Mouse (Mus musculus) hindbrain, embryonic 13.5 days (tissue): ENCODE measurements around the gene Lmtk2. TPM values are rescaled to one million over a fixed set of nuclear protein-coding genes. Genes with fewer than 3 reads are reported as not detected.

Experiments
- ATAC-seq: fragments of 200-750 bp; cut with Nextera tagmentation; 2 replicates; pipeline ENCODE4 v1.8.0; 2017; ENCODE audit warnings: moderate TSS enrichment; ENCODE audit not compliant: low FRiP score
- H3K27ac ChIP-seq: fragments of 300-500 bp; sonication (generic); 2 replicates; pipeline ENCODE4 v1.5.1; 2015; ENCODE audit warnings: inconsistent platforms, mild to moderate bottlenecking, moderate library complexity
- H3K27me3 ChIP-seq: fragments of 300-500 bp; sonication (generic); 2 replicates; pipeline ENCODE4 v1.6.1; 2015; ENCODE audit warnings: mild to moderate bottlenecking, inconsistent platforms
- H3K36me3 ChIP-seq: fragments of 300-500 bp; sonication (generic); 2 replicates; pipeline ENCODE4 v1.6.1; 2015; ENCODE audit warnings: mild to moderate bottlenecking, inconsistent platforms
- H3K4me1 ChIP-seq: fragments of 300-500 bp; sonication (generic); replicated peaks from 2 replicates; pipeline ENCODE4 v1.6.1; 2015; ENCODE audit warnings: inconsistent platforms
- H3K4me2 ChIP-seq: fragments of 300-500 bp; sonication (generic); 2 replicates; pipeline ENCODE4 v1.6.1; 2015; ENCODE audit warnings: inconsistent platforms, mild to moderate bottlenecking, moderate library complexity
- H3K4me3 ChIP-seq: fragments of 300-500 bp; sonication (generic); 2 replicates; pipeline ENCODE4 v1.5.1; 2015; ENCODE audit warnings: mild to moderate bottlenecking, inconsistent platforms
- H3K9ac ChIP-seq: fragments of 300-500 bp; sonication (generic); 2 replicates; pipeline ENCODE4 v1.6.1; 2015; ENCODE audit warnings: mild to moderate bottlenecking, inconsistent platforms
- H3K9me3 ChIP-seq: fragments of 300-500 bp; sonication (generic); 2 replicates; pipeline ENCODE4 v1.6.1; 2016; ENCODE audit warnings: inconsistent platforms
- WGBS: fragments of 180-500 bp; shearing (Covaris S2); methylation state at CpG from one replicate; pipeline ENCODE4 v1.1.7; 2015; 5-methylcytosine and 5-hydroxymethylcytosine counted together
- polyA plus RNA-seq: library from polyadenylated mRNA; unstranded; fragments of >200 nt; fragmentation: Nextera tagmentation; extraction: Ambion mirVana; gene quantifications from 2 replicates; pipeline ENCODE4 v1.2.1, GENCODE M21; 2015

The Lmtk2 gene
- polyA plus RNA-seq = 7.2 and 7.5 TPM in 2 replicates

- Histone ChIP-seq H3K4me2 (peak within 1 kb of the TSS; percentile 63), H3K9me3 (no peaks in the 10 kb centered on the region), H3K4me3 (peak within 1 kb of the TSS; percentile 98), H3K27ac (peak within 1 kb of the TSS; percentile 96), H3K27me3 (0 out of 2 replicates have a peak, but pooled peaks cover 5% of the 10 kb centered on the region), H3K9ac (peak within 1 kb of the TSS; percentile 96), H3K36me3 (no peaks in the 10 kb centered on the region), H3K4me1 (peaks cover 24% of the 10 kb centered on the region)
- ATAC-seq = peak; percentile 100
- 0% methylated on average over 65 of the region's 90 CpGs for WGBS
Measured at GRCm38 (mm10) chr5:144100149-144100935, at the start of gene Lmtk2. Lmtk2 (plus strand) TSS chr5:144100436.

- no peak overlapping the region for H3K27ac ChIP-seq
- H3K27me3 ChIP-seq = no peaks in the 10 kb centered on the region
- no peak overlapping the region for H3K9ac ChIP-seq
- no peaks in the 10 kb centered on the region for H3K36me3 ChIP-seq
- no peak for ATAC-seq
- H3K4me1 ChIP-seq = peaks cover 5% of the 10 kb centered on the region
- no peaks in the 10 kb centered on the region for H3K9me3 ChIP-seq
- H3K4me3 ChIP-seq = no peak overlapping the region
- no peak overlapping the region for H3K4me2 ChIP-seq
Measured at GRCm38 (mm10) chr5:144051268-144051667, 49.0 kb upstream of the Lmtk2 start.

- WGBS = 34% methylated on average over 3 of the region's 3 CpGs
Measured at GRCm38 (mm10) chr5:144053450-144053849, 46.8 kb upstream of the Lmtk2 start.

DNA sequence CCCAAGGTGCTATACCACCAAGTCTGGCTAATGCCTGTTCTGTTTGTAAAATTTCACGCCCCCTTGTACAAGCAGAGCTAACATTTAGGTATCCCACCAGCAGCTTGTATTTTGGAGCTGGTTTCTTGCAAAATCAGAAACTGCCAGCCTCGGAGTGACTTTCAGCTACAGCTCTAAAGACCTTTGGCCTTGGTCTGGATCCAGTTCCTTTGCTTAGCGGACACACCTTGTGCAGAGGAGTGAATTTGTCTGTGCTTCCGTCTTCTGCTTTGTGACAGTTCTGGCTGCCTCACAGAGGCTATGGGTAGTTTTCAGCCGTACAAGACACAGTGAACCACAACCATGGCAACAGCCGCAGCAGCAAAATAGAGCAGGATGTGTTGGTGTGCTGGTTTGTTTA lies 45.9 kb upstream of the Lmtk2 start:
- Histone ChIP-seq H3K9ac (no peak overlapping the region), H3K4me2 (no peak overlapping the region), H3K27me3 (no peaks in the 10 kb centered on the region), H3K9me3 (no peaks in the 10 kb centered on the region), H3K4me3 (no peak overlapping the region), H3K27ac (no peak overlapping the region), H3K36me3 (no peaks in the 10 kb centered on the region), H3K4me1 (no peaks in the 10 kb centered on the region; the same call in 1 of the 2 replicates)
- 89% methylated on average over 6 of the region's 6 CpGs for WGBS
- ATAC-seq = no peak

More at GRCm38 (mm10) chr5:144053450-144053849, 46.8 kb upstream of the Lmtk2 start:
- Histone ChIP-seq H3K36me3 (no peaks in the 10 kb centered on the region), H3K4me1 (no peaks in the 10 kb centered on the region; the same call in 1 of the 2 replicates), H3K27ac (no peak overlapping the region), H3K4me3 (no peak overlapping the region), H3K9ac (no peak overlapping the region), H3K27me3 (no peaks in the 10 kb centered on the region), H3K9me3 (no peaks in the 10 kb centered on the region), H3K4me2 (no peak overlapping the region)
- no peak for ATAC-seq

GRCm38 (mm10) chr5:144064093-144064492 lies 36.1 kb upstream of the Lmtk2 start:
- Histone ChIP-seq H3K4me3 (no peak overlapping the region), H3K27me3 (no peaks in the 10 kb centered on the region), H3K4me2 (no peak overlapping the region), H3K9me3 (0 out of 2 replicates have a peak, but pooled peaks cover 5% of the 10 kb centered on the region), H3K9ac (no peak overlapping the region), H3K27ac (no peak overlapping the region), H3K4me1 (no peaks in the 10 kb centered on the region), H3K36me3 (no peaks in the 10 kb centered on the region)
- ATAC-seq = no peak
- 74% methylated on average over 5 of the region's 5 CpGs for WGBS

DNA sequence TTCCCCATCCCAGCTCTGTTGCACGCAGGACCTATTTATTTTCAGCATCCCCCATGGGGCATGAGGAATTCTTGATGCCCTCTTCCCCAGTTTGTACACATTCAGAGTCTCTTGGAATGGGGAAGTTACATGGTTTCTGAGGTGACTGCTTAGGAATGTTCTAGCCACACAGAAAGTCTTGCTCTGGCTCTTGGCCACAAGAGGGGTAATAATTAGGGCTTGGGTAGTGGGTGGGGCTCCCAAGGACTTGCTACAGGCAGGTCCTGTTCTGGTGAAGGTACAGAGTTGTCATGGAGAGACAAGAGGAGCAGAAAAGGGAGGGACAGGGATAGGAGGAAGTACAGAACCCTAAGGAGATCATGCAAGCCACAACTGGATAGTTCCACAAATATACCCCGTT lies 34.2 kb upstream of the Lmtk2 start:
- H3K27ac ChIP-seq = no peak overlapping the region
- WGBS = 90% methylated on average over 2 of the region's 2 CpGs
- H3K36me3 ChIP-seq = no peaks in the 10 kb centered on the region
- 0 out of 2 replicates have a peak, but pooled peaks cover 5% of the 10 kb centered on the region for H3K9me3 ChIP-seq
- H3K4me2 ChIP-seq = no peak overlapping the region
- H3K4me3 ChIP-seq = no peak overlapping the region
- ATAC-seq = no peak
- H3K4me1 ChIP-seq = no peaks in the 10 kb centered on the region
- H3K27me3 ChIP-seq = no peaks in the 10 kb centered on the region
- H3K9ac ChIP-seq = no peak overlapping the region

DNA sequence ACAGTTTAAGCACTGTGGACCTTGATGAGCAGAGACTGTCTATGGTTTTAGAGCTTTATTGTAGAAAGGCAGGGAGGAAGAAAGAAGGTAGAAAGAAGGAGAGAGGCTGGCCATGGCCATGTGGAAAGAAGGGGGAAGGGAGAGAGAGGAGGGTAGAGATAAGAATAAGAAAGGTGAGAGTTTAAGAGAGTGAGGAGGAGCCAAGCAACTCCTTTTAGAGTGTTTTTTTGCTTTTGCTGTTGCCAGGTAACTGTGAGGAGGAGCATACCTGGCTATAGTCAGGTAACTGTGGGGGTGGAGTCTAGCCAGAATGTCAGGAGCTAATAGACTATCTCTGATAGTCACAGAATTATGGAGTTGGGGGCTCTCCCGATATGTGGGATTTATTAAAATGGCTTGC lies 30.2 kb upstream of the Lmtk2 start:
- Histone ChIP-seq H3K9me3 (0 out of 2 replicates have a peak, but pooled peaks cover 5% of the 10 kb centered on the region), H3K36me3 (no peaks in the 10 kb centered on the region), H3K27me3 (no peaks in the 10 kb centered on the region), H3K9ac (no peak overlapping the region), H3K27ac (no peak overlapping the region), H3K4me3 (no peak overlapping the region), H3K4me1 (no peaks in the 10 kb centered on the region), H3K4me2 (no peak overlapping the region)
- 95% methylated on average over 1 of the region's 1 CpGs for WGBS
- no peak for ATAC-seq

DNA sequence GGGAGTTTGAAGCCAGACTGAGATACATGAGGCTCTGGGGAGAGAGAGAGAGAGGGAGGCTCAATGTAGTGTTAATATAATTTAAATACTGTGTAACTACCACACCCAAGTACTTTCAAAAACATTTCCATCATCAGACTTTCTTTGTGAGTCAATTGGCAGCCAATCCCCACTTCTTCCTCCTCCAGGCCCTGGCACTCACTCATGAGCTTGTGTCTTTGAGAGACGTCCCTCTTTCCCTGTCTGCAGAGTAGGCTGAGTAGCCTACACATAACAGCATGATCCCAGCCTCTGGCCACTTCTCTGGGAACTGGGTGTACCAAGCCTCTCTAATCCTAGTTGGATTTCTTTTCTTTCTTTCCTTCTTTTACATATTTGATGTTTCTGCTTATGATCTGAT lies 29.0 kb upstream of the Lmtk2 start:
- 46% methylated on average over 1 of the region's 1 CpGs for WGBS
- H3K4me3 ChIP-seq = no peak overlapping the region
- H3K9ac ChIP-seq = no peak overlapping the region
- no peak for ATAC-seq
- H3K4me2 ChIP-seq = no peak overlapping the region
- H3K27ac ChIP-seq = no peak overlapping the region
- H3K4me1 ChIP-seq = no peaks in the 10 kb centered on the region
- H3K36me3 ChIP-seq = no peaks in the 10 kb centered on the region
- 0 out of 2 replicates have a peak, but pooled peaks cover 5% of the 10 kb centered on the region for H3K9me3 ChIP-seq
- no peaks in the 10 kb centered on the region for H3K27me3 ChIP-seq

- H3K4me3 ChIP-seq = no peak overlapping the region
- H3K27ac ChIP-seq = no peak overlapping the region
- 69% methylated on average over 1 of the region's 1 CpGs for WGBS
- no peaks in the 10 kb centered on the region for H3K9me3 ChIP-seq
- no peaks in the 10 kb centered on the region for H3K27me3 ChIP-seq
- no peaks in the 10 kb centered on the region for H3K36me3 ChIP-seq
- ATAC-seq = no peak
- H3K4me1 ChIP-seq = 0 out of 2 replicates have a peak, but pooled peaks cover 4% of the 10 kb centered on the region
- no peak overlapping the region for H3K9ac ChIP-seq
- no peak overlapping the region for H3K4me2 ChIP-seq
Measured at GRCm38 (mm10) chr5:144077541-144077940, 22.7 kb upstream of the Lmtk2 start.

DNA sequence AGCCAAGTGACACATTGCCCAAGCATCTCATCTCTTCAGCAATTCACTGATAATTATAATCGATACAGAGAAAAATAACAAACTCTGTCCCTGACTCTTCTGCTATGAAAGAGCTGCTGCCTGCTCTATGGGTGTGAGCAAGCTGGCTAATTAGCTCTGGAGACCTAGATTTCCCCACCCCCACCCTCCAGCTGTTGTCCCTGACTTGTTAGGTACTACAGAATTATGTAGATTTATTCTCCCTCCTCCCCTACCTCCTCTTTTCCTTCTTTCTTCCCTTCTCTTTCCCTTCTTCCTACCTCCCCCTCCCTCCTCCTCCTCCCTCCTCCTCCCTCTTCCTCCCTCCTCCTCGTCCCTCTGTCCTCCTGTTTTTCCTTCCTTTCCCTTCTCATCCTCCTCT lies 19.4 kb upstream of the Lmtk2 start:
- no peak for ATAC-seq
- whole genome bisulfite sequencing = 60% methylated on average over 2 of the region's 2 CpGs
- Histone ChIP-seq H3K9ac (no peak overlapping the region), H3K4me3 (no peak overlapping the region), H3K27ac (no peak overlapping the region), H3K4me1 (0 out of 2 replicates have a peak, but pooled peaks cover 4% of the 10 kb centered on the region), H3K9me3 (no peaks in the 10 kb centered on the region), H3K36me3 (no peaks in the 10 kb centered on the region), H3K27me3 (no peaks in the 10 kb centered on the region), H3K4me2 (no peak overlapping the region)

DNA sequence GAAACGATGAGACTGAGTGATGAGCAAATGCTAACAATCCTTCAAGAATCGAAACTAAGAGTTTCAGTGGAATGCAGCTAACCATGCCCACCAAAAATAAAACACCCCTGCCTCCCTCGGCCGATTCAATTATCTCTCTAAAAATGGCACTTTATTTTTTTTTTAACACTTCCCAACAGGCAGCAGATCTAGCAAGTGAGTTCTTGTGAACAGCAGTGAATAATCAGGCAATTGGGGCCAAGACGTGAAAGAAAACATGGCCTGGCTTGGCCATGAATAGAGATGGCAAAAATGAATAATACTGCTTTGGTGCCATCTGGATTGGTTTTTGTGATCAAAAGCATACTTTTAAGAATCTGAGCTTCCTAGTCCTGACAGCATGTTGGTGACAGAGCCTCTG lies 18.2 kb upstream of the Lmtk2 start:
- 94% methylated on average over 5 of the region's 5 CpGs for WGBS
- Histone ChIP-seq H3K27ac (no peak overlapping the region), H3K4me3 (no peak overlapping the region), H3K4me1 (0 out of 2 replicates have a peak, but pooled peaks cover 4% of the 10 kb centered on the region), H3K9ac (no peak overlapping the region), H3K27me3 (no peaks in the 10 kb centered on the region), H3K4me2 (no peak overlapping the region), H3K9me3 (no peaks in the 10 kb centered on the region), H3K36me3 (no peaks in the 10 kb centered on the region)
- no peak for ATAC-seq

DNA sequence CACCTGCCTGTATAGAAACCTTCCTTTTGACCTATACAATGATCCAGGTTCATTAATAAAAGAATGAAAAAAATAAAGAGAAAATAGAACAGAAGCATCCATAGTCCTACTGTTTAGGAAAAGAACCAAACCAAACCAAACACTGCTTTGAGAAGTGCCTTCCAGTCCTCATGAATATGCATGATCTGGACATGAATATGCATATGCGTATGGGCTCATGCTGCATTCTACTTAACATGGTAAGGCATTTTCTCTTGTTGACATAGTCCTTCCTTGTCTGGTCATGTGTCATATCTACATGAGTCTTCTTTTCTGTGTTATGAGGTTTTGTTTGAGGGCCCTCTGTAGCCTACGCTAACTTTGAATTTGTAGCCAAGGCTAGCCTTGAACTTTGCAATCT lies 16.7 kb upstream of the Lmtk2 start:
- Histone ChIP-seq H3K27me3 (no peaks in the 10 kb centered on the region), H3K9me3 (no peaks in the 10 kb centered on the region), H3K4me1 (0 out of 2 replicates have a peak, but pooled peaks cover 4% of the 10 kb centered on the region), H3K9ac (no peak overlapping the region), H3K27ac (no peak overlapping the region), H3K36me3 (no peaks in the 10 kb centered on the region), H3K4me2 (no peak overlapping the region), H3K4me3 (no peak overlapping the region)
- no peak for ATAC-seq
- WGBS = 81% methylated on average over 2 of the region's 2 CpGs

GRCm38 (mm10) chr5:144084271-144084670 lies 16.0 kb upstream of the Lmtk2 start:
- Histone ChIP-seq H3K27me3 (no peaks in the 10 kb centered on the region), H3K4me2 (no peak overlapping the region), H3K4me3 (no peak overlapping the region), H3K9ac (no peak overlapping the region), H3K27ac (no peak overlapping the region), H3K4me1 (0 out of 2 replicates have a peak, but pooled peaks cover 4% of the 10 kb centered on the region), H3K9me3 (no peaks in the 10 kb centered on the region), H3K36me3 (no peaks in the 10 kb centered on the region)
- no peak for ATAC-seq
- 67% methylated on average over 4 of the region's 4 CpGs for WGBS
